Mouse (Mus musculus): ENCODE data around the gene Psmf1. TPM values are rescaled to one million over a fixed set of nuclear protein-coding genes. Genes with fewer than 3 reads are reported as not detected.

The Psmf1 gene
- total RNA-seq (2014; rRNA removed; ENCODE audit: low replicate concordance) = 32.3 and 37.6 TPM in 2 replicates
- polyA plus RNA-seq (2015; fragmentation: Nextera tagmentation; extraction: Ambion mirVana) = 31.4 and 32.6 TPM in 2 replicates

DNA sequence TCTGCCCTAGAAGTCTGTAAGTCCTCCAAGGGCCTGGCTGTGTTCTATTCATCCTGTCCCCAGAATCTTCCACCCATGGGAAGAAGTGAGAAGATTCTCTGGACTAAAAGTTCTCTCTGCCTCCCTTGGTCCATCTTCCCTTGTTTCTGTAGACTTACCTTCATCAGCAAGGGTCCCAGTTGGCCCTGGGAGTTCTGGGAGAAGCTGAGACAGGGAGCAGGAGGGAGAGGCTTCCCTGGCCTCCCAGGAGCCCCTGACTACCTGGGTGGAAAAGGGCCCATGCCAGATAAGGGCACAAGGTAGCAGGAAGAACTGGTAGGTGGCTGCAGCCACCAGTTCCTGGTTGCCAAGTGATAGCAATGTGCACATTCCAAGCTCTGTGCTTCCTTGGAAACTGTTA is at the start of gene Psmf1:
TSS of gene Psmf1 (minus strand) at position 342 of the 400 bp plus-strand sequence.
- H3K36me3 ChIP-seq (replicated peaks; ENCODE audit: control insufficient read depth, insufficient read depth, low read length) = no peaks in the 10 kb centered on the region
- no peaks in the 10 kb centered on the region for H3K9me3 ChIP-seq (replicated peaks; ENCODE audit: control insufficient read depth, low read length)
- no peaks in the 10 kb centered on the region for H3K27me3 ChIP-seq (ENCODE audit: control insufficient read depth, insufficient read depth, low read length)
- no peak within 1 kb of the TSS for H3K4me3 ChIP-seq (ENCODE audit: low read depth, low read length)
- no peak within 1 kb of the TSS for H3K27ac ChIP-seq (ENCODE audit: low read depth)
- no peak for ATAC-seq (ENCODE audit: insufficient read depth, low read depth)
- no peak within 1 kb of the TSS for H3K9ac ChIP-seq (replicated peaks; ENCODE audit: low read depth, low read length)
- peaks cover 12% of the 10 kb centered on the region; the same call in 1 of the 2 replicates for H3K4me1 ChIP-seq (ENCODE audit: control insufficient read depth, insufficient read depth)
- no peak for DNase-seq (ENCODE audit: low spot score)
- H3K4me2 ChIP-seq (ENCODE audit: low read depth, low read length) = no peak within 1 kb of the TSS
- no peak for TF ChIP-seq EP300 (IDR thresholded peaks at IDR 0.05; ENCODE audit: low read depth)
- no peak for TF ChIP-seq CTCF (IDR thresholded peaks at IDR 0.05; ENCODE audit: low read depth)

DNA sequence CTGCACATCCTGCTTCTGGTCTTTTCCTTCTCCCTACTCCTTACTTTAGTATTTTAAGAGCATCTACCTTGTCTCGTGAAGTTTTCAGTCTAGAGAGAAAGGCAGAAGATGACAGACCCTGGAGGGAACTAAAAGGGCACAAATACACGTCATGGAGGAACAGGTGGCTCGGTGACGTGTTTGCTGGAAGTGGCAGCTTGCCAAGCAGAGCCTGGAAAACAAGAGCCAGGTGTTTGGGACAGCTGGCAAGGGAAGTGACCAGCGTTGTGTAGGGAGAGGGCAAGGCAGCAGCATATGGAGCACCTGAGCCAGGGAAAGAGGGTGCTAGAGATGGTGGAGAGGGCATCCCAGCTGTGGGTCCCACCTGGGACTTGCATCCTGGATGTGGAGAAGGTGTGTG is 47.2 kb upstream of the Psmf1 start:
- H3K9me3 ChIP-seq (replicated peaks; ENCODE audit: control insufficient read depth, low read length) = no peaks in the 10 kb centered on the region
- no peak for TF ChIP-seq CTCF (IDR thresholded peaks at IDR 0.05; ENCODE audit: low read depth)
- TF ChIP-seq EP300 (IDR thresholded peaks at IDR 0.05; ENCODE audit: low read depth) = no peak
- no peak overlapping the region for H3K27ac ChIP-seq (ENCODE audit: low read depth)
- no peaks in the 10 kb centered on the region for H3K27me3 ChIP-seq (ENCODE audit: control insufficient read depth, insufficient read depth, low read length)
- no peaks in the 10 kb centered on the region for H3K36me3 ChIP-seq (replicated peaks; ENCODE audit: control insufficient read depth, insufficient read depth, low read length)
- H3K9ac ChIP-seq (replicated peaks; ENCODE audit: low read depth, low read length) = no peak overlapping the region
- DNase-seq (ENCODE audit: low spot score) (no peak), ATAC-seq (ENCODE audit: insufficient read depth, low read depth) (no peak)
- WGBS = 36% methylated on average over 5 of the region's 5 CpGs
- no peak overlapping the region for H3K4me3 ChIP-seq (ENCODE audit: low read depth, low read length)
- no peak overlapping the region for H3K4me2 ChIP-seq (ENCODE audit: low read depth, low read length)
- H3K4me1 ChIP-seq (ENCODE audit: control insufficient read depth, insufficient read depth) = no peaks in the 10 kb centered on the region

DNA sequence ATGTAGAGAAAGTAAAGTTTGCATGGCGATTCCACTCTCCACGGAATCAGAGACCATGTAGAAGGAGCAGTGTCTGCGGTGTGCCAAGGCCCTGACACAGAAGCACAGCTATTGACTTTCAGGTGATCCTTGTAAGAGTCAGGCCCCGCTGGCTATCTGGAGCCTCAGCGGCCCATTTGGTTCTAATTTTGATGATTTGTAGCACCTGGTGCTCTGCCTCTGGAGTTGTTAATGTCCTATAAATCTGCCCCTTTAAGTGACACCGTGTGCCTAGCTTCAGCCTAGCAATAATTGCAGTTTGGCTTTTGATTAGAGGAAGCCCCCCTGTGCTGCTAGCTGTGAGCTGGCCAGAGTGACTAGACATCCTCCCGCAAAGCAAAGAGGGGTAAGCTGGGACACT is 46.2 kb upstream of the Psmf1 start:
- Histone ChIP-seq H3K4me1 (ENCODE audit: control insufficient read depth, insufficient read depth) (no peaks in the 10 kb centered on the region), H3K9ac (replicated peaks; ENCODE audit: low read depth, low read length) (no peak overlapping the region), H3K27ac (ENCODE audit: low read depth) (no peak overlapping the region), H3K27me3 (ENCODE audit: control insufficient read depth, insufficient read depth, low read length) (no peaks in the 10 kb centered on the region), H3K9me3 (replicated peaks; ENCODE audit: control insufficient read depth, low read length) (no peaks in the 10 kb centered on the region), H3K4me2 (ENCODE audit: low read depth, low read length) (no peak overlapping the region), H3K4me3 (ENCODE audit: low read depth, low read length) (no peak overlapping the region), H3K36me3 (replicated peaks; ENCODE audit: control insufficient read depth, insufficient read depth, low read length) (no peaks in the 10 kb centered on the region)
- WGBS = 35% methylated on average over 7 of the region's 7 CpGs
- DNase-seq (ENCODE audit: low spot score) = no peak
- ATAC-seq (ENCODE audit: insufficient read depth, low read depth) = no peak
- TF ChIP-seq CTCF (IDR thresholded peaks at IDR 0.05; ENCODE audit: low read depth) = no peak
- no peak for TF ChIP-seq EP300 (IDR thresholded peaks at IDR 0.05; ENCODE audit: low read depth)

DNA sequence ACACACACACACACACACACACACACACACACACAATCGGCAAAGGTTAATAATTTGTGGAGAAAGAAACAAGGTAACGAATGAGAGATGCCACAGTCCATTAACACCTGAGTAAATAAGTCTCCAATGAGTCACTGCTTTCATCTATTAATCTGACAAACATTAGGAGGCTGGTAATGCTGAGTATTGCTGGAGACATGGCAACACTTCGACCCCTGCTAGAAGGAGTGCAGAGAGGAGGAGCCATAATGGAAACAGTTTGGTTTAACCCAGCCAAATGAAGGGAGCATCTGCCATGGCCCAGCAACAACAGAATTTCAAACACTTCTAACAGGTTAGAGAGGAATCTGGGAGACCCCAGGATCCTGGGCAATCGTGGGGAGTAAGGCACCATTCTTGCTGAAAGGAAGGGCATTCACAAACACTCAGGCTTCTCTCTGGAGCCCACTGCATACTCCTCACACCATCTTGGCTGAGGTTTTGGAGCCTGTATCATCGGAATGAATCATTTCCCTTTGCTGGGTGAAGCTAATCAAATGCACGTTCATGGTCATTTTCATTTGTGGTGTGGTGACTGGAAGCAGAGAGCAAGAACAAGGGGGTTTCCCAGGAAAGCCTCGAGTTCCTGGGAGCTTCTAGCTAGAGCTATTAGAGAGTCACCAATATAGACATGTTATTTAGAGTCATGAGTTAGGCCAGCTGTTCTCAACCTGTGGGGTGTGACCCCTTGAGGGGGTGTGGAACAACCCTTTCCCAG is 44.4 kb upstream of the Psmf1 start:
- Histone ChIP-seq H3K9me3 (replicated peaks; ENCODE audit: control insufficient read depth, low read length) (no peaks in the 10 kb centered on the region), H3K4me3 (ENCODE audit: low read depth, low read length) (no peak overlapping the region), H3K27me3 (ENCODE audit: control insufficient read depth, insufficient read depth, low read length) (no peaks in the 10 kb centered on the region), H3K4me2 (ENCODE audit: low read depth, low read length) (no peak overlapping the region), H3K9ac (replicated peaks; ENCODE audit: low read depth, low read length) (no peak overlapping the region), H3K36me3 (replicated peaks; ENCODE audit: control insufficient read depth, insufficient read depth, low read length) (no peaks in the 10 kb centered on the region), H3K27ac (ENCODE audit: low read depth) (no peak overlapping the region), H3K4me1 (ENCODE audit: control insufficient read depth, insufficient read depth) (no peaks in the 10 kb centered on the region)
- TF ChIP-seq EP300 (IDR thresholded peaks at IDR 0.05; ENCODE audit: low read depth) (no peak), CTCF (IDR thresholded peaks at IDR 0.05; ENCODE audit: low read depth) (no peak)
- ATAC-seq (ENCODE audit: insufficient read depth, low read depth) (no peak), DNase-seq (ENCODE audit: low spot score) (no peak)
- WGBS = 77% methylated on average over 7 of the region's 7 CpGs

DNA sequence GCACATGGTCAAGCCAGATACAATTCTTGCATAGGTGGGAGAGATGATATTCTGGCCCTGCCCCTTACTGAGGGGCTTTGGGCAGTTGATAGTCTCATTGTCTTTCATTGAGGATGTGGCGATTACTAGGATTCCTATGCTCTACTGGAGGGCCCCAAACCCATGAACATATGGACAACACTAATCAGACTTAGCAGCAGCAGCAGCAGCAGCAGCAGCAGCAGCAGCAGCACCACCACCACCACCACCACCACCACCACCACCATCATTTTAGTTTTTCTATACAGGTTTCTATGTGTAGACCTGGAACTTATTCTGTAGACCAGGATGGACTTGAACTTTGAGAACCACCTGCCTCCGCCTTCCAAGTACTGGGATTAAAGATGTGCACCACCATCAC is 39.5 kb upstream of the Psmf1 start:
- H3K4me1 ChIP-seq (ENCODE audit: control insufficient read depth, insufficient read depth) = no peaks in the 10 kb centered on the region
- no peak overlapping the region for H3K27ac ChIP-seq (ENCODE audit: low read depth)
- no peak overlapping the region for H3K4me3 ChIP-seq (ENCODE audit: low read depth, low read length)
- H3K9ac ChIP-seq (replicated peaks; ENCODE audit: low read depth, low read length) = no peak overlapping the region
- H3K9me3 ChIP-seq (replicated peaks; ENCODE audit: control insufficient read depth, low read length) = no peaks in the 10 kb centered on the region
- TF ChIP-seq EP300 (IDR thresholded peaks at IDR 0.05; ENCODE audit: low read depth) (no peak), CTCF (IDR thresholded peaks at IDR 0.05; ENCODE audit: low read depth) (no peak)
- WGBS = 82% methylated on average over 2 of the region's 2 CpGs
- H3K36me3 ChIP-seq (replicated peaks; ENCODE audit: control insufficient read depth, insufficient read depth, low read length) = no peaks in the 10 kb centered on the region
- DNase-seq (ENCODE audit: low spot score) (no peak), ATAC-seq (ENCODE audit: insufficient read depth, low read depth) (no peak)
- no peaks in the 10 kb centered on the region for H3K27me3 ChIP-seq (ENCODE audit: control insufficient read depth, insufficient read depth, low read length)
- H3K4me2 ChIP-seq (ENCODE audit: low read depth, low read length) = no peak overlapping the region

DNA sequence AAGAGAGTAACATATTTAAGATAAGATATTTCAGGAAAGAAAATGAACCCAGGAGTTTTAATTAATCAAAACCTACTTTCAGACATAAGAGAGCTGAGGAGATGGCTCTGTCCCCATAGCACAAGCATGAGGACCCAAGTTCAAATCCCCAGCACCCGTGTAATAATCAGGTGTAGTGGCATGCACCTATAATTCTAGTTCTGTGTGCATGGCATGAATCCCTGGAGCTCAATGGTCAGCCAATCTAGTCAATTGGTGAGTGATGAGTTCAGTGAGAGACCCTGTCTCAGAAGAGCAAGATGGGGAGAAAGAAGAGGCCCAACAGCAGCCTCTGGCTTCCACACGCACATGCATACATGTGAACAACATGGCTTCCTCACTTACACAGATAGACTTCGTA is 33.4 kb upstream of the Psmf1 start:
- TF ChIP-seq CTCF (IDR thresholded peaks at IDR 0.05; ENCODE audit: low read depth) = no peak
- TF ChIP-seq EP300 (IDR thresholded peaks at IDR 0.05; ENCODE audit: low read depth) = no peak
- Histone ChIP-seq H3K9me3 (replicated peaks; ENCODE audit: control insufficient read depth, low read length) (no peaks in the 10 kb centered on the region), H3K4me1 (ENCODE audit: control insufficient read depth, insufficient read depth) (no peaks in the 10 kb centered on the region), H3K4me2 (ENCODE audit: low read depth, low read length) (no peak overlapping the region), H3K27me3 (ENCODE audit: control insufficient read depth, insufficient read depth, low read length) (no peaks in the 10 kb centered on the region), H3K27ac (ENCODE audit: low read depth) (no peak overlapping the region), H3K4me3 (ENCODE audit: low read depth, low read length) (no peak overlapping the region), H3K36me3 (replicated peaks; ENCODE audit: control insufficient read depth, insufficient read depth, low read length) (no peaks in the 10 kb centered on the region), H3K9ac (replicated peaks; ENCODE audit: low read depth, low read length) (no peak overlapping the region)
- DNase-seq (ENCODE audit: low spot score) (no peak), ATAC-seq (ENCODE audit: insufficient read depth, low read depth) (no peak)
- 72% methylated on average over 3 of the region's 3 CpGs for WGBS
